Mouse (Mus musculus) bone marrow, adult 2 months (tissue): ENCODE results near the gene Stag1. TPM values are rescaled to one million over a fixed set of nuclear protein-coding genes. Genes with fewer than 3 reads are reported as not detected.

Experiments used
- H3K27ac ChIP-seq: fragments of 200-500 bp; 2 replicates; pipeline ENCODE4 v1.5.1; 2012; ENCODE audit warnings: low read depth, mild to moderate bottlenecking, control low read depth, inconsistent platforms, low read length; ENCODE audit not compliant: control insufficient read depth, poor library complexity, insufficient read depth
- H3K4me1 ChIP-seq: fragments of 200-500 bp; 2 replicates; pipeline ENCODE4 v1.6.1; 2011; ENCODE audit warnings: low read length; ENCODE audit not compliant: control insufficient read depth, insufficient read depth
- H3K4me3 ChIP-seq: fragments of 200-500 bp; replicated peaks from 2 replicates; pipeline ENCODE3; 2011; ENCODE audit warnings: mild to moderate bottlenecking, low read depth, low read length, control low read depth; ENCODE audit not compliant: control insufficient read depth
- CTCF ChIP-seq: fragments of 200-500 bp; IDR thresholded peaks from 2 replicates; pipeline ENCODE4 v1.5.1; 2011; ENCODE audit warnings: low read length, control low read depth; ENCODE audit not compliant: control insufficient read depth, insufficient read depth
- POLR2A ChIP-seq: fragments of 200-500 bp; IDR thresholded peaks from 2 replicates; pipeline ENCODE4 v1.6.1; 2011; ENCODE audit warnings: low read depth, mild to moderate bottlenecking, control low read depth, low read length, borderline replicate concordance; ENCODE audit not compliant: control insufficient read depth
- WGBS: fragments of 180-500 bp; shearing (Covaris S2); methylation state at CpG from one replicate; pipeline ENCODE4 v1.1.7; 2018; 5-methylcytosine and 5-hydroxymethylcytosine counted together
- polyA plus RNA-seq: library from polyadenylated mRNA; stranded (reverse); fragments of >200 nt; gene quantifications from 2 replicates; pipeline ENCODE4 v1.2.4, GENCODE M21; 2011; ENCODE audit warnings: low replicate concordance; ENCODE audit not compliant: missing spikeins, insufficient read depth, insufficient read length

Gene Stag1
- polyA plus RNA-seq, 1 experiment = 38.6 TPM

- 89% methylated on average over 4 of the region's 4 CpGs for WGBS
- Histone ChIP-seq H3K27ac (no peak overlapping the region), H3K4me3 (no peak overlapping the region), H3K4me1 (no peaks in the 10 kb centered on the region)
- TF ChIP-seq CTCF (no peak), POLR2A (no peak)
Observed at GRCm38 (mm10) chr9:100993937-100994336, 396.3 kb downstream of the Stag1 start.

GRCm38 (mm10) chr9:100997138-100997537, 399.5 kb downstream of the Stag1 start:
- Histone ChIP-seq H3K4me3 (no peak overlapping the region), H3K27ac (no peak overlapping the region), H3K4me1 (no peaks in the 10 kb centered on the region)
- WGBS = 55% methylated on average over 2 of the region's 2 CpGs
- TF ChIP-seq POLR2A (no peak), CTCF (no peak)

DNA sequence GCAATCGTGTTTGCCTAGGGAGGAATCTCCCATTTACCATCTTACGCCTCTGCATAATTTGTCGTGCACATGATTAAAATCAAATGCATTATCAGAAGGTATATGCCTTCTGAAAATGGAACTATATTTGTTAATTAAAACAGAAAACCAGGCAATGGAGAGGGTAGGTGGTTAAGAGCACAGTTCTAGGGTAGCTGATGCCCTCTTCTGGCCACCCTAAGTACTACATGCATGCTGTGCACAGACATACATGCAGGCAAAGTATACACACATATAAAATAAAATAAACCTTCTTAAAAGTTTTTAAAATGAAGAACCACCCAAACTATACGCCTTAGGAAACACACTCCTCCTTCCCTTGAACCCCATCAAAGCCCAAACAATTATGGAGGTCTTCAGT, 404.5 kb downstream of the Stag1 start:
- no peak for TF ChIP-seq POLR2A
- no peak for TF ChIP-seq CTCF
- Histone ChIP-seq H3K4me1 (no peaks in the 10 kb centered on the region), H3K4me3 (no peak overlapping the region), H3K27ac (no peak overlapping the region)
- 88% methylated on average over 4 of the region's 4 CpGs for WGBS

- 93% methylated on average over 8 of the region's 8 CpGs for WGBS
- H3K4me1 ChIP-seq = no peaks in the 10 kb centered on the region
- no peak overlapping the region for H3K4me3 ChIP-seq
- no peak overlapping the region for H3K27ac ChIP-seq
- TF ChIP-seq CTCF (no peak), POLR2A (no peak)
Observed at GRCm38 (mm10) chr9:101002841-101003240, 405.2 kb downstream of the Stag1 start.

GRCm38 (mm10) chr9:101003302-101003701, 405.7 kb downstream of the Stag1 start:
- H3K4me3 ChIP-seq = no peak overlapping the region
- TF ChIP-seq POLR2A (no peak), CTCF (no peak)
- WGBS = 86% methylated on average over 5 of the region's 5 CpGs
- H3K4me1 ChIP-seq = no peaks in the 10 kb centered on the region
- H3K27ac ChIP-seq = no peak overlapping the region

- 75% methylated on average over 4 of the region's 4 CpGs for WGBS
- Histone ChIP-seq H3K4me3 (no peak overlapping the region), H3K4me1 (no peaks in the 10 kb centered on the region; the same call in 1 of the 2 replicates), H3K27ac (no peak overlapping the region)
- no peak for TF ChIP-seq POLR2A
- TF ChIP-seq CTCF = no peak
Observed at GRCm38 (mm10) chr9:101005866-101006265, 408.3 kb downstream of the Stag1 start.

Other genes with a start within 250 kb of the Stag1 start
- 1.4 and 2.3 TPM in 2 replicates for gene Il20rb, start 111.0 kb upstream of the Stag1 start, polyA plus RNA-seq
- gene Nck1, start 51.7 kb upstream of the Stag1 start, polyA plus RNA-seq = 13.2 and 21.5 TPM in 2 replicates
- 0.95 TPM in 1 of 2 replicates, not detected in the other for gene Slc35g2, start 26.7 kb upstream of the Stag1 start, polyA plus RNA-seq